Mouse (Mus musculus) thymus, postnatal 25 days (tissue): Measurements from ENCODE around the gene Dpp8.
"Not testable (repeated sequence)": the region's sequence is repeated elsewhere in the genome, so short reads cannot be mapped to it uniquely, and the experiment has no call there.

Source experiments
- DNase-seq: peaks from one replicate; pipeline ENCODE4 v3.0.0; 2022

Dpp8 gene

DNA sequence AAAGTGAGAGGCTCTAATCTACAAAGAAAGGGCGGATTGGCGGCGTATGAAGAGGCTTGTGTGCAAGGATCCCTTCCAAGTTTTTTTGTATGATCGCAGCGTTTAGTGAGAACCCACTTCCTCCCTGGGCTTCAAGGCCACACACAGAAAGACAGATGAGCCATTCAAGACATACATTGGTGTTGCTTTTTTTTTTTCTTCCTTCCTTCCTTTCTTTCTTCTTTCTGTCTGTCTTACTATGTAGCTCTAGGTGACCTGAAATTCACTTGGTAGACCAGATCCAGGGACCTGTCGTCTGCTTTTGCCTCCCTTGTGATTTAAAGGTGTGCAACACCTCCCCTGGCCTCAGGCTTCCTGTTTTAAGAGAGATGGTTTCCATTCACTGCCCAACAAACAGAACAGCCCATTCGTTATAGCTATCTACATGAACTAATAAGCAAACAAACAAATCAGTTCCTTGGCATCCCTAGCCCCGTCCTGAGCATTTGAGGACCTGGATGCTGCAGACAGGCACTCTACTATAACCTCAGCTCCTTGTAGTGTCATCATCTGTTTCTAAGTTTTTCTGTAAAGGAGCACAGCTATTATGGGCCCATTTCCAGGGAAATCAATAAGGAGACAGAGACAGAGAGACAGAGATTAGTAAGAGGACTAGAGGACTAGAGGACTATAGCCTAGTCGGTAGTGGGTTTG lies 10.2 kb upstream of the Dpp8 start:
- no peak for DNase-seq

DNA sequence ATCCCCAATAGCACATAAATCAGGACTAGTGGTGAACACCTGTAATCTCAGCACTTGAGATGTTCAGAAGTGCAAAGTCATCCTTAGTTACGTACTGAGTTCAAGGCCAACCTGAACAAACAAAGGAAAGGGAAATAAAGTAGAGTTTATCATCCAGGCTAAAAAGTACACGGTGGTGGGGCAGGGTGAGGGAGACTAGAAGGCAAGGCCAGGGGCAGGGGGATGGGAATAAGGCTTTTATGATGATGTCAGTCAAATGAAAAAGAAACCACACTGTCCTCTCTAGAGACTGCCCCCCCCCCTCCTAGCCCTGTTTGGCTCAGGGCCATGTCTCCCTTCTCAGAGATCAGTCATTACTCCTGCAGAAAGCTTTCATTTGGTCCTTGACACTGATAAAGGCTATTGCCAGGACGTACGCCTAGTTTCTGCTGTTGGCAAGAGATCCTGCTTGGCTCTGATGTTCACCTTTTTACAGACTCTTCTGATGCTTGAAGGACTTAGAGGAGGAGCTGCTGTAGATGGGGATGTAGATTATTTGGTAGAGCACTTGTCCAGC lies 9.6 kb upstream of the Dpp8 start:
- no peak for DNase-seq

DNA sequence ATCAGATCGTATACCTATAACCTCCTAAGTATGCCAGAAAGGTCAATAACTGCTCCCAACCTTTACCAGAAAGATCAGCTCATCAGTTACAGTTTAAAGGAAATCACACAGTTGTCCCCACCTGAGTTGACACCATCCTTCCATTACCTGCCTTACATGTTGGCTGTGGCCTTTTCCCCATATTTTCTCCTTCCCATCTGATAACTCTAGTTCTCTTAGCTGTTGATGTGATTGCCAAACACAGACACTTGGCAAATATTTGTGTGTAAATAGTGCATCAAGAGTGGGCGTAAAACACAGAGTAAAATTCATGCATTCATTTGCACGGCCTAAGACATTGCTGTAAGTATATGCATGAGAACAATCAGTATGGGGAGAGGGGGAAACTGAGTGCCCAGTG lies 8.8 kb upstream of the Dpp8 start:
- no peak for DNase-seq

DNA sequence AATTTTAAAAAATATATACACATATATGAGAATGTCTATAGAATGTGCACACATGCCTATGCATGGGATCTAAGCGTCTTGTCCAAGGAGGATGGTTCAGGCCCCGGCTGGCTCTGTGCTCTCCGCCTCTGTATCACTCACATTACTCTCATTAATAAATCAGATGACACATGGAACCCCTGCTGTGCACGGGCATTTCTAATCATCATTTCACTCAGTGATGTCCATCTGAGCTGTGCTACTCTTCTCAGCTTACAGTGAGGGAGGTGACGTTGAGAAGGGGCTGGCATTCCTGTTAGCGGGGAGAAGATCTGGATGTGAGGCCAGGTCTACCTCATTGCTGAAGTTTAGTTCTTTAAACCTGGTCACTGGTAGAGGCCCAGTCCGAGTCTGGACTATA lies 5.0 kb upstream of the Dpp8 start:
- DNase-seq: no peak

DNA sequence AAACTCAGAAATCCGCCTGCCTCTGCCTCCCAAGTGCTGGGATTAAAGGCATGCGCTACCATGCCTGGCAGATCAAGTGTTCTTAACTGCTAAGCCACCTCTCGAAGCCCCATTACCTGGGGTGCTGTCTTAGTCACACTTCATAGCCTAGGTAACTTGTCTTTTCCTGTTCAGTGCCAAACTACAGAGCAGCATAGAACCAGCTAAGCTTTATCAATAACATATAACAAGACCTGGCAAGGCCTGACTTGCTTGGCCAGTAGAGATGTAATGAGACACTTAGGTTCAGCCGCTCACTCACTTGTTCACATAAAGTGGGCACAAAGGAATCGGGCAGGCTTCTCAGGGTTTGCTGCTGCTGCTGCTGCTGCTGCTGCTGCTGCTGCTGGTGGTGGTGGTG lies 3.9 kb upstream of the Dpp8 start:
- no peak for DNase-seq

DNA sequence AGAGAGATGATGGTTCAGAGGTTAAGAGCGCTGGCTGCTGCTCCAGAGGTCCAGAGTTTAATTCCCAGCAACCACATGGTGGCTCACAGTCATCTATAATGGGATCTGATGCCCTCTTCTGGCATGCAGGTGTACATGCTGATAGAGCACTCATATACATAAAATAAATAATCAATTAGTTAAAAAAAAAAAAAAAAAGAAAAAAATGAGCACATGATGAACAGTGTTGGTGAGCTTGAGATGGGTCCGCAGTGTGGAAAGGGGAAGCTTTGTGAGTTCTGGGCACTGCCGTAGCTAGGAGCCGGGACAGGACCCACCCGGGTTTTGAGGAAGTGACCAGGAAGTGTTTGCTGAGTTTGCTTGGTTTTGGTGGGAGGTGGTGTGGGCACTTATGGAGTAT lies 859 bp upstream of the Dpp8 start:
- DNase-seq: peak; percentile 23

DNA sequence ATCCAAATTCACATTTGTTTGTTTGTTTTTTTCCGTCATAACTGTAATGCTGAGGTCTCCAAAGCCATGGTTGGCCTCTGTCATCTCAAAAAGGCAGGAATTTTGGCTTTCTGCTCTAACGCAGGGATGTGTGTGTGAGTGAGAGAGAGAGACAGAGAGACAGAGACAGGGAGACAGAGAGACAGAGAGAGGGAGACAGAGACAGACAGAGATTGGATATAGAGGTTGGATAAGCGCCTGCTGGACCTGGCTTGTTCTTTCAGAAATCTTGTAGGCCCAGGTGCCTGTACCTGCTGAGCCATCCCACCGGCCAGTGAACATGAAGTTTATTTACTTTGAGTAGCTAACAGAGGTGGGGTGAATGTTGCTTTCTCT lies 333 bp upstream of the Dpp8 start:
- no peak for DNase-seq

DNA sequence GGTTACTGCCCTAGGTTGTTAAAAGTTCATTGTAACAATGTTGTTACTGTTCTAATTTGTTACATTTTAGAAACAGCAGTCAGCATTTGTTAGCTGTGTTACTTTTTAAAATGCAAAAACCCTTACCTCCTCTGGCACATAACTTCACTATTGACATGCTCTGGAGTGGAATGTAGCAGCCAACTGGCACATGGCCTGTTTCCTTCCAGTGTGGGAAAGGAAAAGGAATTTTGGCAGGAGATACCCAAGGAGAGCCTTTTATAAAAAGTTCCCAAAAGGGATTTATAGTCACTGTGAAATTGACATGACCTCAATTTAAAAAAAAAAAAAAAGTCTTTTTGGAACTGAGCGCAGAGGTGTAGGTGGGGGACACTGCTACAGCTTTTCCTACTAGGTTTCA lies 4.2 kb downstream of the Dpp8 start:
- DNase-seq: no peak

DNA sequence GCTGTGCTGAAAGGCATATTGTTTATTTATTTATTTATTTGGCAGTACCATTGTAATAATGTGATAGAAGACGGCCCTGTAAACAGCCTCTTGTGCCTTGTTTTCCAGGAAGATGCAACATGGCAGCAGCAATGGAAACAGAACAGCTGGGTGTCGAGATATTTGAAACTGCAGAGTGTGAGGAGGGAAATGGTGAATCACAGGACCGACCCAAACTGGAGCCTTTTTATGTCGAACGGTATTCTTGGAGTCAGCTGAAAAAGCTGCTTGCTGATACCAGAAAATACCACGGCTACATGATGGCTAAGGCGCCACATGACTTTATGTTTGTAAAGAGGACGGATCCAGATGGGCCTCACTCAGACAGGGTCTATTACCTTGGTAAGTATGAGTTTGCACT lies 4.6 kb downstream of the Dpp8 start:
- DNase-seq: no peak

DNA sequence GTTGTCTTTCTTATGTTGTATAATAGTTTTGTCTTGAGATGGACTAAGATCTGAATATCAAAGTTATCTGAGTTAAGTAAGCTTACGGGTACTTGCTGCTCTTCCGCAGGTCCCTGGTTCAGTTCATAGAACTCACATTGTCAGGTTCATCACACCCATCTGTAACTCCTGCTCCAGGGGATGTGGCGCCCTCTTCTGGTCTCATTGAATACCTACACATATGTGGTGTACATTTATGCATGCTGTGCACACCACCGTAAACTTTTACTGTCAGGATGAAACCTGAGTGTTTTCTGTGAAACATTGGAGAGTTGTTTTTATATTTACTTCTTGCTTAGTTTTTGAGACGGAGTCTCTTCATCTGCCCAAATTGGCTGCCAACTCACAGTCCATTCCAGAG lies 9.2 kb downstream of the Dpp8 start:
- DNase-seq: peak; percentile 8

DNA sequence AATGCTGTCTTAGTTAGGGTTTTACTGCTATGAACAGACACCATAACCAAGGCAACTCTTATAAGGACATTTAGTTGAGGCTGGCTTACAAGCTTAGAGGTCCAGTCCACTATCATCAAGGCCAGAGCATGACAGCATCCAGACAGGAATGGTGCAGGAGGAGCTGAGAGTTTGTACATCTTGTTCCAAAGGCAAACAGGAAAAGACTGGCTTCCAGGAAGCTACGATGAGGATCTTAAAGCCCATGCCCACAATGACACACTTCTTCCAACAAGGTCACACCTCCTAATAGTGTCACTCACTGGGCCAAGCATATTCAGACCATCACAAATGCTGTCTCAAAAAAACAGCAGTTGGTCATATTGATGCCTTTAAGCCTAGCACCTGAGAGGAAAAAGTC lies 14.8 kb downstream of the Dpp8 start:
- no peak for DNase-seq

DNA sequence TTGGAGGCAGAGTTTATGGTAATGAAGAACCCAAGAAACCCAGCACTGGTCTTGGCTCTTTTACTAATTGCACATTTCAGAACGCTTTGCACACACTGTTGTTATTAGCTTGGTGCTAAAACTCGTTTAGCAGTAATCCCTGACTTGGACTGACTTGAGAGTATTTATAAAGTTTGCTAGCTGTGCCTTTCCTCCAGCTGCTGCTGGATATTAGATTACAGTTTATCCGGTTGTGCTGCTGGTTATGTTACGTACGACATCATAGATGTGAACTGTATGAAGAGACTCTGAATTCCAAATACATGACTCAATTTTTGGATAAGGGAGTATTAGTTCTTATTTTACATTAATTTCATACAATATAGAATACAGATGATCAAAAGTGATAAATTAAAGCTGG lies 17.2 kb downstream of the Dpp8 start:
- no peak for DNase-seq

DNA sequence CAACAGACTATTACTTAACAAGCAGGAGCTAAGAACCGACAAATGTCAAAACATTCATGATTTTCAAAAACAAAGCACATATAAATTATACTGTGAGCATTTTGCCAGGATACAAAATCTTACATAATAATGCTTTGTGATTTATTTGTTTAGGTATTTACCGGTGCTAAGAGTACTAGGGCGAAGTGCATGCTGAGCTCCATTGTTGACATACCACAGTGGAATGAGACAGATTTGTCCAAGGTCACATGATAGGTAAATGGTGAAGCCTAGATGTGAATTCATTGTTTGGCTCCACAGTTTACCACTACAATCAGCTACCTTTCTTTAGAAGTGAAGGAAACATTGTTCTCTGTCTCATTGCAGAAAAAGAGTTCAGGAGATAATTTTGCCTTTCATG lies 18.8 kb downstream of the Dpp8 start:
- DNase-seq: no peak

DNA sequence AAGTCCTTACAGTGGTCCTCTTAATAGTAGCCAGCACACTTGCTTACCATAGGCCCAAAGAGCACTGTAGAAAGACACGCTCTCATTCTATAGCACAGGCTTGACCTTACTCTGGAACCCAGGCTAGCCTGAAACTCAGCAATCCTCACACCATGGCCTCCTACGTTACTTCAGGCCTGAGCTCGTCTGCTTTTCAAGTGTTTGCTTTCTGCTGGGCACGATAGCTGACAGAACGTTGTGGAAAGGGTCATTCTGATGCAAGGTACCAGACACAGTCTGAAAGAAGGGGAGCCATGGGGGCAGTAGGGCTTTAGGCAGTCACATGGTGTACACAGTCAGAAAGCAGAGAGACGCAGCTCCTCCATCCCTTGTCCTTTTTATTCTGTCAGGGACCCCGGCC lies 32.0 kb downstream of the Dpp8 start:
- DNase-seq: no peak

DNA sequence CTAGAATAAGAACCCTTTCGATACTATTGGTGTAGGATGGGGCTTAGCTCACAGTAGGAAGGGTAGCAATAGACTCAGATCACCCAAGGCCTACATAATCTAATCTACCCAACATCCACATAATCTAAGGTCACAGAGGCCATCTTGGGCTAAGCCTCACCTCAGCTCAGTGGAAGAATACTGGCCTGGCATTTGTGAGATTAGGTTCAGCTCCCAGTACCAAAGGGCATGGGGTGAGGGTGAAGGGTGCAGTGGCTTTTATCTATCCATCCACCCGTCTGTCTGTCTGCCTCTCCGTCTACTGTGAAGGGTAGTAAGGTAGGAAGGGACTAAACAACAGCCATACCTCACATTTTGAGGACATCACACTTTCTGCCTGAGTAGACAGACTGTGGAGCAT lies 38.4 kb downstream of the Dpp8 start:
- no peak for DNase-seq

DNA sequence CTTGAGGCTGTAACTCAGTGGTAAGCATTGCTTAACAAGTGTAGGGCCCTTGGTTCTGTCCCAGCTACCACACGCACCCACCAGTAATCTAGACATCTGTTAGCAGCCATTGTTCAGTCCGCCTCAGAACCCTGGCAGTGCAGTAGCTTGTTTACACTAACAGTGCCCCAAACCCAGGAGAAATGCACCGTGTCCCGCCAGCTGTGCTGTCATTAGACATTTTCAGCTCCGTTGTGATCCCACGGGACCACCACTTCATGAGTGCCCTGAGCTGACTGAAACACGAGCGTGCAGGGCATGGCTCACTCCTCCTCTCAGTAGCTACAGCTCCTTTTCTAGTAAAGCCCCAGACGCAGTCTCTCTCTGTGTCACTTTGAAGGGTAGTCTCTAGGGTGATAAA lies 41.3 kb downstream of the Dpp8 start:
- DNase-seq: no peak

DNA sequence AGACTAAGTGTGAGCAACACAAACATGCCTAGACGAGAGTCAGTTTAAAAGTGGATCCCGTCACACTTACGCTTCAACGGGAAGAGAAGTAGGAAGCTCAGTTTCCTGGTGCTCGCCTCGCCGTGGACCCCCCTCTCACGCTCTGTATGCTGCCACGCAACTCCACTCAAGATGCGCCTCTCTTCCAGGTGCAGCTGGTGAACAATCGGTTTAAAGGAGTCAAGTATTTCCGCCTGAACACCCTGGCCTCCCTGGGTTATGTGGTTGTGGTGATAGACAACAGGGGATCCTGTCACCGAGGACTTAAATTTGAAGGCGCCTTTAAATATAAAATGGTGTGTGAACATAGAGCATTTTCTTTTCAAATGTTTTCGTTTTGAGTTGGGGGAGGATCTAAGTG lies 42.0 kb downstream of the Dpp8 start:
- peak; percentile 37 for DNase-seq

DNA sequence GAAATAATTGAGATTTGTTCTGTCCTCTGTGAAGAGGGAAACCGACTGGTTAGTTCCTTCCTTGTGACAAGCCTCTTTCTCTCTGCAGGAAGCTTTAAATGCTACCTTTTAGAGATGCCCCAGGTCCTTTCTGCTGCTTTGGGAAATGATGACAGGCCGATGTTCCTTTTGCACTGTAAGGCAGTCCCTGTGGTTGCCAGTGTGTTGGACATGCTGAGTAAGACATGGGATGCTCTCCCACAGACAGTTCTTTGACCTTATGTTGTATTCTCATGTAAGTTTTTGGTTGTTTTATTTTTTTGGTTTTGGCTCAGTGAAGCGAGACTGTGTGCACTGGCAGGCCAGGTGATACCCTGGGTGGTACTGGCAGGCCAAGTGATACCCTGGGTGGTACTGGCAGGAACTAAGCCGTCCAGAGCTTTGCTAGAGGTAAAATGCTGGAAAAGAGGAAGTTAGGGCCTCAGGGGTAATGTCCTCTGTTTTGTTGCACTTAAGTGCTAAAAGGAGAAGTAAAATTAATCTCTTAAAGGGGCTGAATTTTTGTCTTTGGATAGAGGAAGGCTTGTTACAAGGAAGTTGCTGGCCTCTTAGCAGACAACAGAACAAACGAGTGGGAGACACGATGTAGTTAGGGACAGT lies 42.8 kb downstream of the Dpp8 start:
- no peak for DNase-seq

DNA sequence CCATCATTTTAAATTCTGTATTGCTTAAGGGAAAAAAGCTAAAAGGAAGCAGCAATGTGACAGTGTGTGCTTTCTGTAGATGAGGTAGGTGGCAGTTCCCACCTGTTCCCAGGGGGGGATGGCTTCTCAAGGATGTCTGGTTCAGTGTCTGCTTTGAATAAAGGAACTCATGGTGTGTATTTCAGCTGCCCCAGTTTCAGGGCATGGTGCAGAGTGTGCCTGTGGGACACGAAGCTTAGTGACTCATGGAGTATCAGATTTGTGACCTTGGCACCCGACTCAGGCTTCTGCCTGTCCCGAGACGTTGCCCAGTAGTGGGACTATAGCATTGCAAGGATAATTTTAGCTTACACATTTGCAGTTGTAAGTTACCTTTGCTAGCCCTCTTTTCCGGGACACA lies 45.3 kb downstream of the Dpp8 start:
- no peak for DNase-seq

DNA sequence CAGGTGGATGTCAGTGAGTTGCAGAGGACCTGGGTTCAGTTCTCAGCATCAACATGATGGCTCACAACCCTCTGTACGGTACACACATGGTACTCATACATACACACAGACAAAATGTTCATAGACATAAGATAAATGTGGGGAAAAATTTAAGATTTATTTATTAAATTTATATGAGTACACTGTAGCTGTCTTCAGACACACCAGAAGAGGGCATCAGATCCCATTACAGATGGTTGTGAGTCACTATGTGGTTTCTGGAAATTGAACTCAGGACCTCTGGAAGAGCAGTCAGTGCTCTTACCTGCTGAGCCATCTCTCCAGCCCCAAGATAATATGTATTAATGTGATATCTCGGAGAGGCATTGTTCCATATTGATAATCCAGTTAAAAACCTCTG lies 47.9 kb downstream of the Dpp8 start:
- not testable (repeated sequence) for DNase-seq

DNA sequence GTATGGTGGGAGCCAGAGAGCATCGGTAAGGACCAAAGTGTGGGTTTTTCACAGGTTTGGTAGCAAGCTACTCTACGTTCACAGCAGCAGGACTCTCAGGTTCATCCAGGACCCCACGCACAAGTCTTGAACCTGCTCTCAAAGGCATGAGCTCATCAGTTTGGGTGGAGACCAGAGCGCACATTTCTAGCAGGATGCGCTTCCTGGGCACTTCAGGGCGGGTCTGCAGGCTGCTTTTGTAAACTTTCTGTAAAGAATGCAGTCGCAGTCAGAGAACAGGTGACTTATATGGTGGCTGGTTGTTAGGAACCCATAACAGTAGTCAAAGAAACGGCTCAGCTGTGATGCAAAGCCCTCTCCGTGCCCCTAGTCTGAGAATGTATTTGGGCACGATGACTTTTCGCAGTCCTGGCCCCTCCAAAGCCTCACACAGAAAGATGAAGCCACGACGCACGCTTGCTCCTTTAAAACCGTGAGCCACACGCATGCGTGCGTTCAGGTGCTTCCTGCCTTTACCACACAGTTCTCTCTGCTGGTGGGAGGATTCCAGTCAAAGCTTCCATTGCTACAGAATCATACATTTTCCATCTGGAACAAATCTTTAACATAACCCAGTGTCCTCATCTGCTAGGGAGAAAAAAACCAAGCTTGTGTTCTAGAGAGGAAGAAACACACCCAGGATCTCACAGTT lies 51.0 kb downstream of the Dpp8 start:
- no peak for DNase-seq

DNA sequence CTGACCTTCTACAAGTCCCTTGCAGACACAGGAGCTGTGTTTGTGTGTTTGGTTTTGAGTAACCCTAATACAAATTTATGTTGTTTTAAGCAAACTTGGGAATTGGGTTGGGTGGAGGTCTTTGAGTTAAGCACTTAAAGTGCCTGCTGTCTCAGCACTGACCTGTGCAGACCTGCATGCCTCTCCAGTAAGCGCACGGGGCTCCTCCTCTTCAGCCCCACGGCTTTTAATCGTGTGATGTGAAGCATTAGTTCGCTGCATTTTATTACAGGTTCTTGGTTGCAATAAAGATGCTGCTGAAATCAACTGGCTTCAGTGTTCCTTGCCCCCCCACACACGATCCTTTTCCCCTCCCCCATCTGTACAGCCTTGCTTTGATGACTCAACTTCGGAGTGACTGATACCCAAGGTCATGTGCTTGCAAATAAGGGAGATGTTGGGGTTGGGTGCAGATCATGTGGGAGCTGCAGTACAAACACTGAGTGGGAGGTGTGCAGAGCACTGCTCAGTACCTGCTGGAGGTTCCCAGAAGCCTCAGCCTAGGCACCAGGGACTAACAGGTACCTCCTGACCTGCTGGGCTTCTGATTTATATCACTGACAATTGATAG lies 52.1 kb downstream of the Dpp8 start:
- DNase-seq: no peak

DNA sequence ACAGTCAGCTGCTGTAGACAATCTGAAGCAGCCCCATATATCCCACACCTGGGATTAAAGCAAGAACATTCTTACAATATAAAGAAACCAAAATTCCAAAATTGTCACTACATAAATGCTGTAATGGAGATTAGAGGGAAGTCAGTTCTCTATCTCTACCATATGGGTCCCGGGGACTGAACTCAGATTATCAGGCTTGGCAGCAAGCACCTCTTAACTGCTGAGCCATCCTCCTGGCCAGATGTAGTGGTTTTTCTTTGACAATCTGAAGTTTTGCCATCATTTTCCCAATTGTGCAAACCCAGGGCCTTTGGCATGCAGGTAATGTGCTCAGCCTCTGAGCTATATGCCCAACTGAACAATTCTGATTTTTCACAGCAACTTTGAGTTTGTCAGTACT lies 53.1 kb downstream of the Dpp8 start:
- no peak for DNase-seq

DNA sequence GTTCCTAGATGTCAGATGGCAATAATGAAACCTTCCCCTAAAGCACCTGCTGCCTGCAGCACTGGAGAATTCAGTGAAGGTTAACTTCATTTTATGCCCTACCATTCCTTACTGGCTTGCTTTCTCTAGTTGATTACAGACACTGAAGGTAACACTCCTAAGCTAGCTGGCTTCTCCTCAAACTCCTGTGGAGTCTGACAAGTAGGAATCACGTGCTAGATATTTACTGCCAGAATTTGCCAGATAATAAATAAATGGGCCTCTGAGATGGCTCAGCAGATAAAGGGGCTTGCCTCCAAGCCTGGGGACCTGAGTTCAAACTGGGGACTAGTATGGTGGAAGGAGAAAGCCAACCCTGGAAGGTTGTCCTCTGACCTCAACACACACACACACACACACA lies 54.6 kb downstream of the Dpp8 start:
- DNase-seq: no peak
